Mouse (Mus musculus) forebrain, embryonic 16.5 days (tissue): Measurements from ENCODE around the gene Nr6a1. TPM values are rescaled to one million over a fixed set of nuclear protein-coding genes. Genes with fewer than 3 reads are reported as not detected.

Experiments used
- ATAC-seq: fragments of 200-750 bp; cut with Nextera tagmentation; 2 replicates; pipeline ENCODE4 v1.8.0; 2017; ENCODE audit warnings: mild to moderate bottlenecking, moderate library complexity
- H3K27ac ChIP-seq: fragments of 300-500 bp; sonication (generic); 2 replicates; pipeline ENCODE4 v1.5.1; 2014; ENCODE audit warnings: low read length, control low read depth
- H3K27me3 ChIP-seq: fragments of 300-500 bp; sonication (generic); replicated peaks from 2 replicates; pipeline ENCODE4 v1.6.1; 2014; ENCODE audit warnings: low read length; ENCODE audit not compliant: control insufficient read depth, insufficient read depth
- H3K36me3 ChIP-seq: fragments of 300-500 bp; sonication (generic); 2 replicates; pipeline ENCODE4 v1.6.1; 2014; ENCODE audit not compliant: control insufficient read depth, insufficient read depth
- H3K4me1 ChIP-seq: fragments of 300-500 bp; sonication (generic); replicated peaks from 2 replicates; pipeline ENCODE4 v1.6.1; 2014; ENCODE audit warnings: low read length; ENCODE audit not compliant: control insufficient read depth, insufficient read depth
- H3K4me2 ChIP-seq: fragments of 300-500 bp; sonication (generic); 2 replicates; pipeline ENCODE4 v1.6.1; 2014; ENCODE audit warnings: mild to moderate bottlenecking, low read length, control low read depth
- H3K4me3 ChIP-seq: fragments of 300-500 bp; sonication (generic); replicated peaks from 2 replicates; pipeline ENCODE4 v1.5.1; 2014; ENCODE audit warnings: mild to moderate bottlenecking, low read length, control low read depth
- H3K9ac ChIP-seq: fragments of 300-500 bp; sonication (generic); replicated peaks from 2 replicates; pipeline ENCODE4 v1.6.1; 2014; ENCODE audit warnings: low read depth, low read length, control low read depth
- H3K9me3 ChIP-seq: fragments of 300-500 bp; sonication (generic); 2 replicates; pipeline ENCODE4 v1.6.1; 2016; ENCODE audit warnings: low read length; ENCODE audit not compliant: control insufficient read depth
- WGBS: fragments of 180-500 bp; shearing (Covaris S2); extraction: QIAGEN DNeasy Blood & Tissue Kit; methylation state at CpG from one replicate; pipeline ENCODE4 v1.1.7; 2014; 5-methylcytosine and 5-hydroxymethylcytosine counted together
- polyA plus RNA-seq: library from polyadenylated mRNA; unstranded; fragments of >200 nt; fragmentation: Nextera tagmentation; extraction: Ambion mirVana; gene quantifications from 2 replicates; pipeline ENCODE4 v1.2.1, GENCODE M21; 2015

Nr6a1 gene
- polyA plus RNA-seq, 1 experiment from 2014 or later: 1.1 TPM

GRCm38 (mm10) chr2:38718676-38719075, 208.8 kb downstream of the Nr6a1 start:
- Histone ChIP-seq H3K4me3 (no peak overlapping the region), H3K4me2 (no peak overlapping the region), H3K9ac (no peak overlapping the region), H3K27ac (no peak overlapping the region), H3K4me1 (no peaks in the 10 kb centered on the region), H3K9me3 (no peaks in the 10 kb centered on the region), H3K36me3 (no peaks in the 10 kb centered on the region), H3K27me3 (peaks cover 10% of the 10 kb centered on the region)
- whole genome bisulfite sequencing: 61% methylated on average over 8 of the region's 8 CpGs
- no peak for ATAC-seq

GRCm38 (mm10) chr2:38717436-38717835, 210.1 kb downstream of the Nr6a1 start:
- Histone ChIP-seq H3K27me3 (peaks cover 23% of the 10 kb centered on the region), H3K4me3 (no peak overlapping the region), H3K27ac (no peak overlapping the region), H3K36me3 (no peaks in the 10 kb centered on the region), H3K9me3 (no peaks in the 10 kb centered on the region), H3K4me2 (no peak overlapping the region), H3K4me1 (no peaks in the 10 kb centered on the region), H3K9ac (no peak overlapping the region)
- 85% methylated on average over 2 of the region's 2 CpGs for WGBS
- ATAC-seq: no peak

GRCm38 (mm10) chr2:38714324-38714723, 213.2 kb downstream of the Nr6a1 start, which contains the start of gene Nr5a1:
Gene Nr5a1 (minus strand): TSS chr2:38714542.
- Histone ChIP-seq H3K4me2 (no peak within 1 kb of the TSS), H3K4me3 (no peak within 1 kb of the TSS), H3K27me3 (peaks cover 35% of the 10 kb centered on the region), H3K9me3 (no peaks in the 10 kb centered on the region), H3K4me1 (peaks cover 20% of the 10 kb centered on the region), H3K36me3 (no peaks in the 10 kb centered on the region), H3K9ac (no peak within 1 kb of the TSS), H3K27ac (no peak within 1 kb of the TSS)
- 88% methylated on average over 12 of the region's 13 CpGs for WGBS
- ATAC-seq: no peak

GRCm38 (mm10) chr2:38713596-38713995, 213.9 kb downstream of the Nr6a1 start:
- Histone ChIP-seq H3K4me1 (peaks cover 20% of the 10 kb centered on the region), H3K27me3 (peaks cover 43% of the 10 kb centered on the region), H3K4me3 (no peak overlapping the region), H3K9me3 (no peaks in the 10 kb centered on the region), H3K9ac (no peak overlapping the region), H3K36me3 (no peaks in the 10 kb centered on the region), H3K27ac (no peak overlapping the region), H3K4me2 (no peak overlapping the region)
- 66% methylated on average over 3 of the region's 3 CpGs for WGBS
- ATAC-seq: no peak

GRCm38 (mm10) chr2:38712769-38713125, 214.7 kb downstream of the Nr6a1 start:
- 22% methylated on average over 11 of the region's 11 CpGs for WGBS
- Histone ChIP-seq H3K27ac (no peak overlapping the region), H3K36me3 (no peaks in the 10 kb centered on the region), H3K9ac (no peak overlapping the region), H3K4me3 (no peak overlapping the region), H3K4me2 (no peak overlapping the region), H3K4me1 (peaks cover 20% of the 10 kb centered on the region), H3K9me3 (no peaks in the 10 kb centered on the region), H3K27me3 (peaks cover 51% of the 10 kb centered on the region)
- ATAC-seq: no peak

- no peak overlapping the region for H3K27ac ChIP-seq
- H3K27me3 ChIP-seq: peaks cover 56% of the 10 kb centered on the region
- no peaks in the 10 kb centered on the region for H3K36me3 ChIP-seq
- peak overlapping the region; percentile 41 for H3K4me2 ChIP-seq
- H3K9ac ChIP-seq: no peak overlapping the region; the same call in 1 of the 2 replicates
- H3K4me3 ChIP-seq: peak overlapping the region; percentile 32
- 6% methylated on average over 47 of the region's 58 CpGs for WGBS
- ATAC-seq: 0 out of 2 replicates have a peak, but pooled peaks have one; percentile 18
- peaks cover 20% of the 10 kb centered on the region for H3K4me1 ChIP-seq
- no peaks in the 10 kb centered on the region for H3K9me3 ChIP-seq
These were observed 215.3 kb downstream of the Nr6a1 start for GRCm38 (mm10) chr2:38712076-38712768.

- Histone ChIP-seq H3K4me2 (peak overlapping the region; percentile 41), H3K9ac (no peak overlapping the region; the same call in 1 of the 2 replicates), H3K4me3 (peak overlapping the region; percentile 32), H3K9me3 (no peaks in the 10 kb centered on the region), H3K27me3 (peaks cover 64% of the 10 kb centered on the region), H3K27ac (no peak overlapping the region), H3K4me1 (peaks cover 20% of the 10 kb centered on the region), H3K36me3 (no peaks in the 10 kb centered on the region)
- WGBS: under 1% methylated on average over 33 of the region's 40 CpGs
- no peak for ATAC-seq
These were observed 216.0 kb downstream of the Nr6a1 start for GRCm38 (mm10) chr2:38711421-38711861.

- Histone ChIP-seq H3K27me3 (peaks cover 67% of the 10 kb centered on the region), H3K4me3 (peak overlapping the region; percentile 21), H3K36me3 (no peaks in the 10 kb centered on the region), H3K4me1 (peaks cover 20% of the 10 kb centered on the region), H3K27ac (no peak overlapping the region), H3K9me3 (no peaks in the 10 kb centered on the region), H3K9ac (no peak overlapping the region; the same call in 1 of the 2 replicates), H3K4me2 (peak overlapping the region; percentile 39)
- ATAC-seq: no peak
- WGBS: under 1% methylated on average over 74 of the region's 75 CpGs
These were observed 216.9 kb downstream of the Nr6a1 start for GRCm38 (mm10) chr2:38710304-38711241.
